ENCODE assay signal across 19 mouse cellular contexts in the genomic region with DNA sequence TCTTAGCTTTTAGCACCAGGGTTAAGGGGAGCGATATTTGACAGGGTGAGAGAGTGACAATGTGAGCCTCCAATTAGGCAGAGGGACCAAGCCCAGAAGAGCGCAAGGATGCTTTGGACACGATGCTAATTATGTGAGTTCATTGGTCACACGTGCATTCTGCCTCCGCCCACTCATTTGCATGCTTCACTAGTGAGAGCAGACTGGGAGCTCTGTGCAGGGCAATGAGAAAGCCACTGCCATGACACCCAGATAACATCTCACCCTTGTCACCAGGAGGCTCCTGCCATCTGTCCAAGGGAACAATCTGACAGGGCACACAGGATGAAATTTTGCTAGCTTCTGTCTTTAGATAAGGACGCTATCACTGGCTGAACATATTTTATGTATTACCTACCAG.
A peak's percentile ranks its signal among the peaks of the same experiment; 100 is the strongest.
DNase-seq lines count a peak whose midpoint lies in the region; ATAC-seq and TF ChIP-seq lines count a peak whose summit lies in the region.
"Had no signal": no experiment of that assay in that cellular context is flagged by ENCODE, and none has a peak within 500 bp of the region (broad histone marks: within the 10 kb centered on the region; RNA-seq: fewer than 3 reads in every experiment).

No protein-coding gene starts in this region.

- peak; percentile 78 for ATAC-seq in hindbrain, embryonic 12.5 days (ENCODE audit: low FRiP score)
- no peak for ATAC-seq in hindbrain, embryonic 14.5 days (ENCODE audit: low FRiP score)
- ATAC-seq in hindbrain, postnatal 0 days: 0 out of 2 replicates have a peak, but pooled peaks have one; percentile 35

- DNase-seq in adrenal gland, postnatal 14 days: peak; percentile 9
- no peak for DNase-seq in adrenal gland, postnatal 10 days
- no peak for DNase-seq in hindbrain, embryonic 14.5 days (ENCODE audit: low spot score)
- peak; percentile 5 for DNase-seq in R1 (ENCODE audit: low read depth, low spot score)
- DNase-seq in hindbrain, postnatal 0 days (ENCODE audit: low spot score): peak; percentile 22
- no peak for DNase-seq in frontal cortex, postnatal 14 days (ENCODE audit: low spot score in 2 of 2)
- no peak for DNase-seq in urinary bladder, adult 2 months (ENCODE audit: low spot score)
- DNase-seq: adrenal gland, postnatal 25 days; cerebellum, adult 9-11 months; heart, postnatal 14 days; lung, adult 2 months; lung, postnatal 36 days; right cerebral cortex, postnatal 25 days had no signal

- TF ChIP-seq CTCF in hindbrain, postnatal 0 days (IDR thresholded peaks at IDR 0.05; ENCODE audit: low read depth): no peak

- no peaks in the 10 kb centered on the region for H3K36me3 ChIP-seq in hindbrain, embryonic 12.5 days
- no peaks in the 10 kb centered on the region for H3K36me3 ChIP-seq in hindbrain, embryonic 14.5 days (replicated peaks; ENCODE audit: control insufficient read depth, insufficient read depth)
- H3K36me3 ChIP-seq in hindbrain, postnatal 0 days (ENCODE audit: insufficient read depth, low read length): no peaks in the 10 kb centered on the region
- H3K36me3 ChIP-seq: kidney, embryonic 15.5 days; midbrain, embryonic 12.5 days had no signal

- H3K4me3 ChIP-seq in hindbrain, embryonic 12.5 days: no peak overlapping the region
- H3K4me3 ChIP-seq in hindbrain, embryonic 14.5 days (replicated peaks; ENCODE audit: low read length): no peak overlapping the region
- no peak overlapping the region for H3K4me3 ChIP-seq in hindbrain, postnatal 0 days (ENCODE audit: low read length)
- H3K4me3 ChIP-seq: erythroblast, embryonic 14.5 days; kidney, embryonic 15.5 days; midbrain, embryonic 12.5 days had no signal

- no peak overlapping the region for H3K9ac ChIP-seq in hindbrain, embryonic 12.5 days
- H3K9ac ChIP-seq in hindbrain, embryonic 14.5 days: no peak overlapping the region
- H3K9ac ChIP-seq in hindbrain, postnatal 0 days (replicated peaks; ENCODE audit: low read length): no peak overlapping the region
- H3K9ac ChIP-seq: kidney, embryonic 15.5 days; midbrain, embryonic 12.5 days had no signal

- H3K27me3 ChIP-seq in hindbrain, embryonic 12.5 days: no peaks in the 10 kb centered on the region
- no peaks in the 10 kb centered on the region for H3K27me3 ChIP-seq in hindbrain, embryonic 14.5 days (ENCODE audit: control insufficient read depth, insufficient read depth, low read length)
- no peaks in the 10 kb centered on the region for H3K27me3 ChIP-seq in hindbrain, postnatal 0 days (ENCODE audit: insufficient read depth, low read length)
- H3K27me3 ChIP-seq: kidney, embryonic 15.5 days had no signal

- no peak overlapping the region for H3K27ac ChIP-seq in hindbrain, embryonic 12.5 days
- no peak overlapping the region for H3K27ac ChIP-seq in hindbrain, embryonic 14.5 days
- no peak overlapping the region for H3K27ac ChIP-seq in hindbrain, postnatal 0 days
- H3K27ac ChIP-seq: kidney, embryonic 15.5 days; midbrain, embryonic 12.5 days; stomach, postnatal 0 days had no signal

- no peak overlapping the region for H3K4me2 ChIP-seq in hindbrain, embryonic 12.5 days (replicated peaks)
- no peak overlapping the region for H3K4me2 ChIP-seq in hindbrain, embryonic 14.5 days (replicated peaks)
- no peak overlapping the region for H3K4me2 ChIP-seq in hindbrain, postnatal 0 days (ENCODE audit: low read depth, low read length)
- H3K4me2 ChIP-seq: heart, embryonic 11.5 days; kidney, embryonic 15.5 days; midbrain, embryonic 12.5 days had no signal

- 61% methylated on average over 6 of the region's 6 CpGs for WGBS in hindbrain, embryonic 12.5 days
- 51% methylated on average over 6 of the region's 6 CpGs for WGBS in hindbrain, embryonic 14.5 days
- WGBS in hindbrain, postnatal 0 days: 49% methylated on average over 6 of the region's 6 CpGs

- peaks cover 3% of the 10 kb centered on the region for H3K4me1 ChIP-seq in hindbrain, embryonic 12.5 days
- no peaks in the 10 kb centered on the region for H3K4me1 ChIP-seq in hindbrain, embryonic 14.5 days (replicated peaks; ENCODE audit: control insufficient read depth, insufficient read depth, low read length)
- H3K4me1 ChIP-seq in hindbrain, postnatal 0 days (ENCODE audit: insufficient read depth, low read length): no peaks in the 10 kb centered on the region
- H3K4me1 ChIP-seq: kidney, embryonic 15.5 days had no signal

- H3K9me3 ChIP-seq in hindbrain, embryonic 12.5 days (replicated peaks): no peaks in the 10 kb centered on the region
- no peaks in the 10 kb centered on the region for H3K9me3 ChIP-seq in hindbrain, embryonic 14.5 days (ENCODE audit: control insufficient read depth, low read length)
- H3K9me3 ChIP-seq in hindbrain, postnatal 0 days (ENCODE audit: low read length): no peaks in the 10 kb centered on the region
- H3K9me3 ChIP-seq: kidney, embryonic 15.5 days; midbrain, embryonic 12.5 days had no signal

Comparison
In these comparisons a context has a peak if more than half of its experiments do, and no peak if none do; other contexts are left out.
1. DNase-seq: peak in adrenal gland, postnatal 14 days (single experiment), R1 (single experiment) and hindbrain, postnatal 0 days (single experiment); none in adrenal gland, postnatal 10 days (single experiment), hindbrain, embryonic 14.5 days (single experiment), frontal cortex, postnatal 14 days (0 of 2) and urinary bladder, adult 2 months (single experiment).